Mouse (Mus musculus) neural tube, embryonic 11.5 days (tissue): ENCODE results near the gene Slc25a42. TPM values are rescaled to one million over a fixed set of nuclear protein-coding genes. Genes with fewer than 3 reads are reported as not detected.
A peak's percentile ranks its signal among the peaks of the same experiment; 100 is the strongest.

Source experiments
- ATAC-seq: fragments of 200-750 bp; cut with Nextera tagmentation; 2 replicates; pipeline ENCODE4 v1.8.0; 2017; ENCODE audit warnings: moderate number of reproducible peaks, mild to moderate bottlenecking, moderate TSS enrichment, moderate library complexity; ENCODE audit not compliant: insufficient read depth, low FRiP score, low TSS enrichment
- DNase-seq: peaks from one replicate; pipeline ENCODE4 v3.0.0-alpha.2; 2015; ENCODE audit warnings: low spot score
- H3K27ac ChIP-seq: fragments of 300-500 bp; sonication (generic); 2 replicates; pipeline ENCODE4 v1.5.1; 2014; ENCODE audit warnings: low read depth, mild to moderate bottlenecking, low read length
- H3K27me3 ChIP-seq: fragments of 300-500 bp; sonication (generic); 2 replicates; pipeline ENCODE4 v1.6.1; 2014; ENCODE audit warnings: mild to moderate bottlenecking, low read length, mixed read lengths; ENCODE audit not compliant: control insufficient read depth, insufficient read depth
- H3K36me3 ChIP-seq: fragments of 300-500 bp; sonication (generic); 2 replicates; pipeline ENCODE4 v1.6.1; 2014; ENCODE audit warnings: mild to moderate bottlenecking, low read length, moderate library complexity, mixed read lengths; ENCODE audit not compliant: control insufficient read depth, insufficient read depth
- H3K4me1 ChIP-seq: fragments of 300-500 bp; sonication (generic); 2 replicates; pipeline ENCODE4 v1.6.1; 2014; ENCODE audit warnings: low read length, mixed read lengths; ENCODE audit not compliant: control insufficient read depth, insufficient read depth
- H3K4me2 ChIP-seq: fragments of 300-500 bp; sonication (generic); 2 replicates; pipeline ENCODE4 v1.6.1; 2014; ENCODE audit warnings: low read depth, mild to moderate bottlenecking, moderate library complexity
- H3K4me3 ChIP-seq: fragments of 300-500 bp; sonication (generic); 2 replicates; pipeline ENCODE4 v1.5.1; 2014; ENCODE audit warnings: low read depth, low read length
- H3K9ac ChIP-seq: fragments of 300-500 bp; sonication (generic); 2 replicates; pipeline ENCODE4 v1.6.1; 2014; ENCODE audit warnings: mild to moderate bottlenecking, low read length
- H3K9me3 ChIP-seq: fragments of 300-500 bp; sonication (generic); 2 replicates; pipeline ENCODE4 v1.6.1; 2016; ENCODE audit warnings: low read length; ENCODE audit not compliant: control insufficient read depth
- WGBS: fragments of 180-500 bp; shearing (Covaris S2); extraction: QIAGEN DNeasy Blood & Tissue Kit; methylation state at CpG from one replicate; pipeline ENCODE4 v1.1.7; 2014; 5-methylcytosine and 5-hydroxymethylcytosine counted together
- polyA plus RNA-seq: library from polyadenylated mRNA; unstranded; fragments of >200 nt; fragmentation: Nextera tagmentation; extraction: Ambion mirVana; gene quantifications from 2 replicates; pipeline ENCODE4 v1.2.1, GENCODE M21; 2014

Gene Slc25a42
- polyA plus RNA-seq, 1 experiment from 2014 or later, result 2.4 TPM

DNA sequence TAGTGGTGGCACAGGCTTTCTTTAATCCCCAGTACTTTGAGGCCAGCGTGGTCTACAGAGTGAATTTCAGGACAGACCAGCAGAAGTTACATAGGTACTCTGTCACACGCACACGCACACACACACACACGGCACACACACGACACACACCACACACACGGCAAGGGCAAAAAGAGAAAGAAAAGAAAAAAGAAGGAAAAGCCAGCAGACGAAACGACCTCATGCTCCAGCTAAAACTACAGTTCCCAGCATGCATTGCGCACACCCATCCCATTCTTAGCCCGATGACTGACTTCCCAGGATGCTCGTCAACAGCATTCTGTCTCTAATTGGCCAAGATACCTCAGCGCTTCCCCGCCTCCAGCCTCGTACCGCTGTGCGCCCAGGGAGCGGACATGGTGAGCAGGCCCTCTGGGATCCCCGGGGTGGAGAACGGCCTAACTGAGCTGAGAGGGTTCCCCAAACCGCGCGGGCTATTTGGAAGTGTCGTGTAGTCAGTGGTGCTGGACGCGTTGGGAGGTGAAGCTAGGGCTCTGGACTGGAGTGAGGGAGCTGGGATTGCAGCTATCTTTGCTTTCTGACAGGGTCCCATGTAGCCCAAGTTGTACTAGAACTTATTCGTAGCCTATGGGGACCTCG is 39.9 kb downstream of the Slc25a42 start, which contains the start of gene Tmem161a:
TSS of gene Tmem161a (plus strand) at position 314 of the 639 bp plus-strand sequence.
- ATAC-seq (peak; percentile 94), DNase-seq (peak; percentile 90)
- peak within 1 kb of the TSS; percentile 52 for H3K4me2 ChIP-seq
- WGBS, result 2% methylated on average over 27 of the region's 27 CpGs
- no peaks in the 10 kb centered on the region for H3K4me1 ChIP-seq
- H3K36me3 ChIP-seq, result peaks cover 2% of the 10 kb centered on the region
- no peak within 1 kb of the TSS for H3K27ac ChIP-seq
- H3K27me3 ChIP-seq, result no peaks in the 10 kb centered on the region
- peak within 1 kb of the TSS; percentile 57 for H3K4me3 ChIP-seq
- peak within 1 kb of the TSS; percentile 75 for H3K9ac ChIP-seq
- H3K9me3 ChIP-seq, result no peaks in the 10 kb centered on the region

DNA sequence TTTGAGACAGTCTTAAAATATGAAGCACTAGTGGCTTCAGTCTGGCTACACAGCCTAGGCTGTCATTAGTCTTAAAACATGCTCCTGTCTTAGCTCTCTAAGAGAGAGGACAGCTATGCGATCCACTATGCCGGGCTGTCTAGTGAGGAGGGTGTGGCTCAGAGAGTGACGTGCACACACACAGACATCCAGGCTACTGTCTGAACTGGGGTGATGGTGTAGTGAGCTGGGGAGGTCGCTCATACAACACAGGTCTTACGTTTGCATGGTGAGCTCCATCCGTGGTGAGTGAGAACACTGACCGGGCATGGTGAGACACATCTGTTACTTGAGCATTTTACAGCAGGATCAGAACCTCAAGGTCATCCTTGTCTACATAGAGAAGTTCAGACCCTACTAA is 40.9 kb downstream of the Slc25a42 start:
- H3K4me2 ChIP-seq, result no peak overlapping the region
- H3K36me3 ChIP-seq, result no peaks in the 10 kb centered on the region
- no peak overlapping the region for H3K27ac ChIP-seq

DNA sequence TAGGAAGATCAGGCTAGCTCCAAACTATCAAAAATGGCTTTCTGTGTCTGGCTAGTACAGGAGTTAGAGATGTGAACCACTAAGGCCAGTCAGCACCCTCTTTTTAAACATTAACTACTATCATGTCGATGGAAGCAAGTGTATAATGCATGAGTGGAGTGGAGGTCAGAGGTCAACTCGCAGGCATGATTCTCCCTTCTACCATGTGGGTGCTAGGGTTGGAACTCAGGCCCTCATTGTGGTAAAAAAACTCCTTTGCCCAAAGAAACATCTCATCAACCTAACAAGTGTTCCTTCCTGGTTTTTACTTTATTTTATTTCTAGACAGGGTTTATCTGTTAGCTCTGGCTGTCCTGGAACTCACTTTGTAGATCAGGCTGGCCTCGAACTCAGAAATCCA is 41.4 kb downstream of the Slc25a42 start:
- WGBS, result 80% methylated on average over 3 of the region's 3 CpGs
- H3K27ac ChIP-seq, result no peak overlapping the region
- 0 out of 2 replicates have a peak, but pooled peaks cover 3% of the 10 kb centered on the region for H3K4me1 ChIP-seq
- no peaks in the 10 kb centered on the region for H3K9me3 ChIP-seq
- no peaks in the 10 kb centered on the region for H3K36me3 ChIP-seq
- H3K9ac ChIP-seq, result no peak overlapping the region
- DNase-seq (no peak), ATAC-seq (no peak)
- H3K4me2 ChIP-seq, result no peak overlapping the region
- H3K27me3 ChIP-seq, result peaks cover 6% of the 10 kb centered on the region
- H3K4me3 ChIP-seq, result no peak overlapping the region

More for the DNA sequence above, 40.9 kb downstream of the Slc25a42 start:
- no peak for ATAC-seq
- Histone ChIP-seq H3K4me1 (0 out of 2 replicates have a peak, but pooled peaks cover 3% of the 10 kb centered on the region), H3K9ac (no peak overlapping the region), H3K27me3 (peaks cover 2% of the 10 kb centered on the region; the same call in 1 of the 2 replicates), H3K9me3 (no peaks in the 10 kb centered on the region), H3K4me3 (no peak overlapping the region)
- DNase-seq, result no peak
- 91% methylated on average over 7 of the region's 7 CpGs for WGBS

DNA sequence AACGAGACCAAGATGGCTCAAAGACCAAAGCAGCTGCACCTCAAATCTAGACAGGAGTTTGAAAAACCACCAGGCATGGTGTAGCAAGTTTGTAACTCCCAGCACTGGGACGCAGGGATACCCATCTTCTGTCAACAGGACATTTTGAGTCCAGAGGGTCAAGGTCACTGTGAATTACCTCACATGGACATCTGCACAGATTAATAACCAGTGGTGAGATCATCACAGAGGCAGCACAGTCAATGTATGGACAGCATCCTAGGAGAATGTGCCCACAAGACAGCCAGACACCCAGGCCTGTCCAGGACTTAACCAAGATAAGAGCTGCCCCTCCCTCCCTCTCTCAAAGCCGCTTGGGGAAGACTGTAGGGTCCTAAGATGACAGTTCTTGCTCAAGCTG is 42.0 kb downstream of the Slc25a42 start:
- Histone ChIP-seq H3K9me3 (no peaks in the 10 kb centered on the region), H3K36me3 (no peaks in the 10 kb centered on the region), H3K4me2 (no peak overlapping the region), H3K27ac (no peak overlapping the region), H3K27me3 (peaks cover 9% of the 10 kb centered on the region), H3K4me1 (0 out of 2 replicates have a peak, but pooled peaks cover 3% of the 10 kb centered on the region), H3K4me3 (no peak overlapping the region), H3K9ac (no peak overlapping the region)
- DNase-seq (no peak), ATAC-seq (no peak)
- 87% methylated on average over 3 of the region's 3 CpGs for WGBS

DNA sequence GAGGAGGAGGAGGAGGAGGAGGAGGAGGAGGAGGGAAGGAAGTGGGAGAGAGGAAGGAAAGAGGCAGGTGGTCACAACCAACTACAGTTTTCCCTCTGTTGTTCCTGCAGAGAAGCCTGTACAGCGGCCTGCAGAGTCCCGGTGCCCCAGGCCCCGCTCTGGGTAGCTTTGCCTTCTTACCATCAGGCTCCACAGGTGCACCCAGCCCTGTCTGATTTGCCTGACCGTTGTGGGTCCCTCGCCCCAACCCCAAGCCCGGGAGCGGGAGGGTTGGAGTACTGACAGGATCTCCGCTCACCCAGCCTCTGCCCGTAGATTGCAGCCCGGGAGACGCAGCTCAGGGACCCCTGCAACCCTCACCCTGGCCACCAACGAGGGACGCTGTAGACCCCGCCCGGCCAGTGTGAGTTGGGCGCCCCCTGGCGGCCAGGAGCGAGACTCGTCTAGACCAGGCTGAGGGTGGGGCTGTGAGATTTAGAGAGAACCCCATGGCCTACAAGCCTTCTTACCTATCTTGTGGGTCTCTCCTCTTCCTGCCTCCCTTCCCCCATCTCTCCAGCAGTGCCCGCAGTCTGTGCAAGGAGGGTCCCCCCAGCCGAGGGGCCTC is 45.5 kb downstream of the Slc25a42 start:
- Histone ChIP-seq H3K27me3 (peaks cover 9% of the 10 kb centered on the region), H3K4me3 (peak overlapping the region; percentile 16; the same call in 1 of the 2 replicates), H3K27ac (no peak overlapping the region), H3K4me2 (peak overlapping the region; percentile 42), H3K36me3 (no peaks in the 10 kb centered on the region), H3K9me3 (no peaks in the 10 kb centered on the region), H3K4me1 (0 out of 2 replicates have a peak, but pooled peaks cover 3% of the 10 kb centered on the region), H3K9ac (peak overlapping the region; percentile 18; the same call in 1 of the 2 replicates)
- ATAC-seq, result peak; percentile 89
- peak; percentile 88 for DNase-seq
- WGBS, result 3% methylated on average over 20 of the region's 21 CpGs

DNA sequence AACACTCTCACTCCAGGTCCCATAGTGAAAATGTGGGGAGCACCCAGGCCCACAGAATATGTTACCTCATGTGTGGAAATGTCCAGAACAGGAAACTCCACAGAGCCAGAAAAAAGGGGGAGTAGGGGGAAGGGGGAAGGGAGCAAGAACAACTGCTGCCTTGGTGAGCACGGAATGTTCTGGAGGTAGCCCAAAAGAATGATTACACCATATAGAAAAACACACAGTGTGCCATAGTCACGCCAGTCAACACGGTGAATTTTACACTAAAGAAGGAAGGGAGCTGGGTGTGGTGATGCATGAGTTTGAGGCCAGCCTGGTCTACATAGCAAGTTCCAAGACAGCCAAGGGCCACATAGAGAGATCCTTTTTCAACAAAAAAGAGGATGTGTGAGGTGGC is 48.8 kb downstream of the Slc25a42 start:
- no peak overlapping the region for H3K4me2 ChIP-seq
- H3K9ac ChIP-seq, result no peak overlapping the region
- no peaks in the 10 kb centered on the region for H3K36me3 ChIP-seq
- no peak overlapping the region for H3K27ac ChIP-seq
- 94% methylated on average over 3 of the region's 3 CpGs for WGBS
- ATAC-seq, result no peak
- H3K4me3 ChIP-seq, result no peak overlapping the region
- H3K4me1 ChIP-seq, result peaks cover 3% of the 10 kb centered on the region; the same call in 1 of the 2 replicates
- no peak for DNase-seq
- H3K9me3 ChIP-seq, result no peaks in the 10 kb centered on the region
- peaks cover 13% of the 10 kb centered on the region for H3K27me3 ChIP-seq

DNA sequence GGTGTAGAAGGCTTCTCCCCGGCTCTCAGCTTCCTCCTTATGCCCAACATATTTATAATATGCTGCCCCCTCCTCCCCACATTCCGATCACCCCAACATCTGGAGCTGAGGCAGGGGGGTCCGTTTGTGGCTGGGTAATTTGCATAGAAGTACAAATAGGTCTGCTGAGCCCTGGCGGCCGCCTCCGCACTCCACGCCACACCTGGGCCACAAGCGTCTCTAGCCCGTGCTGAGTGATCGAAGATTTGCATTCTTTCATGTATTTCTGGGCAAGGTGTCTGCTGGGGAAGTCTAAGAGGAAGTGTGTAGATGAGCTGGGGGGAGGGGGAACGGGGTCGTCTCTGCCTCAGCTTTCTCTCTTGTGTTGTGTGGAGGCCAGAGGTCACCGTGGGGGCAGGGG is 52.1 kb downstream of the Slc25a42 start:
- H3K27me3 ChIP-seq, result 0 out of 2 replicates have a peak, but pooled peaks cover 4% of the 10 kb centered on the region
- no peak overlapping the region for H3K4me3 ChIP-seq
- no peak for ATAC-seq
- WGBS, result 68% methylated on average over 13 of the region's 13 CpGs
- no peaks in the 10 kb centered on the region; the same call in 1 of the 2 replicates for H3K4me1 ChIP-seq
- no peak overlapping the region for H3K27ac ChIP-seq
- no peak overlapping the region for H3K4me2 ChIP-seq
- no peak overlapping the region for H3K9ac ChIP-seq
- no peak for DNase-seq
- no peaks in the 10 kb centered on the region for H3K9me3 ChIP-seq
- no peaks in the 10 kb centered on the region for H3K36me3 ChIP-seq

DNA sequence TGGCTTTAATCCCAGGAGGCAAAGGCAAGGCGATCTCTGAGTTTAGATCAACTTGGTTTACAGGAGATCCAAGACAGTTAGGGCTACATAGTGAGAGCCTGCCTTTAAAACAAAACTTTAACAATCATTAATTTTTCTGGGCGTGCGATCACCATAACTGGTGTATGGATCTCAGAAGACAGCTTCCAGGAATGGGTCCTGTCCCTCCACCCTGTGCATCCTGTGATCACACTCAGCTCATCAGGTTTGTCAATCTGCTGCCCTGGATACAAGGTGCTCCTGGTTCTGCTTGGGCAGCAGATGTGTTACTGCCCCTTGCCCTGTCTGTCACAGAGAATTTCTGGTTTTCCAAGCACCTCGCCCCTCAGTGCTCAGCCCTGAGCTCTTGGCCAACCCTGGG is 52.9 kb downstream of the Slc25a42 start:
- H3K27ac ChIP-seq, result no peak overlapping the region
- DNase-seq, result no peak
- 92% methylated on average over 4 of the region's 4 CpGs for WGBS

More for the DNA sequence above, 52.9 kb downstream of the Slc25a42 start:
- Histone ChIP-seq H3K36me3 (no peaks in the 10 kb centered on the region), H3K27me3 (0 out of 2 replicates have a peak, but pooled peaks cover 4% of the 10 kb centered on the region), H3K9me3 (no peaks in the 10 kb centered on the region), H3K4me1 (no peaks in the 10 kb centered on the region; the same call in 1 of the 2 replicates), H3K9ac (no peak overlapping the region), H3K4me3 (no peak overlapping the region), H3K4me2 (no peak overlapping the region)
- ATAC-seq, result no peak
